Mouse (Mus musculus) B cell, adult 62 days (primary cell): ENCODE measurements around the gene Apex1. TPM values are rescaled to one million over a fixed set of nuclear protein-coding genes. Genes with fewer than 3 reads are reported as not detected.

Experiments used
- total RNA-seq: library from RNA; stranded (reverse); gene quantifications from 4 replicates; pipeline ENCODE4 v1.2.4, GENCODE M21; 2023

Apex1 gene
- total RNA-seq, result 45.0 to 50.7 TPM (median 48.6 TPM) in 4 replicates

GRCm38 (mm10) chr14:50924281-50925064 is at the start of gene Apex1, which contains the start of gene Osgep:
Gene Apex1 (plus strand): TSS chr14:50924968.
Gene Osgep (minus strand): TSS chr14:50924893.

GRCm38 (mm10) chr14:50897374-50897765 is 27.4 kb upstream of the Apex1 start, which contains the start of gene Klhl33:
Gene Klhl33 (minus strand): TSS chr14:50897507.

GRCm38 (mm10) chr14:50930754-50931492 is 6.2 kb downstream of the Apex1 start, which contains the start of the genes Pip4p1 and Pnp:
Gene Pip4p1 (minus strand): TSS chr14:50930856.
Gene Pnp (plus strand): TSS chr14:50931082.

GRCm38 (mm10) chr14:50943932-50944667 is 19.3 kb downstream of the Apex1 start, which contains the start of gene Gm49342:
Gene Gm49342 (plus strand): TSS chr14:50944517.

GRCm38 (mm10) chr14:50955942-50956508 is 31.3 kb downstream of the Apex1 start, which contains the start of gene Pnp2:
Gene Pnp2 (plus strand): TSS chr14:50955992.

Other genes starting within 250 kb of the Apex1 start
- gene Olfr747, start 231.8 kb upstream of the Apex1 start, total RNA-seq, result not detected in 4 replicates
- not detected in 4 replicates for gene Olfr748, start 217.6 kb upstream of the Apex1 start, total RNA-seq
- gene Olfr749, start 179.9 kb upstream of the Apex1 start, total RNA-seq, result not detected in 4 replicates
- gene Ttc5, start 139.4 kb upstream of the Apex1 start, total RNA-seq, result 79.5 to 92.1 TPM (median 87.1 TPM) in 4 replicates
- 2.6 TPM in 1 of 4 replicates, not detected in the others for gene Ccnb1ip1, start 117.2 kb upstream of the Apex1 start, total RNA-seq
- gene Parp2, start 117.1 kb upstream of the Apex1 start, total RNA-seq, result 58.4 to 66.1 TPM (median 62.7 TPM) in 4 replicates
- 42.8 to 52.8 TPM (median 52.1 TPM) in 4 replicates for gene Tep1, start 54.4 kb upstream of the Apex1 start, total RNA-seq
- gene Klhl33, start 27.5 kb upstream of the Apex1 start, total RNA-seq, result not detected in 4 replicates
- 53.0 to 57.1 TPM (median 55.7 TPM) in 4 replicates for gene Osgep, start 75 bp upstream of the Apex1 start, total RNA-seq
- gene Pip4p1, start 5.9 kb downstream of the Apex1 start, total RNA-seq, result 218 to 233 TPM (median 228 TPM) in 4 replicates
- gene Pnp, start 6.1 kb downstream of the Apex1 start, total RNA-seq, result 35.7 to 39.8 TPM (median 38.4 TPM) in 4 replicates
- gene Gm49342, start 19.5 kb downstream of the Apex1 start, total RNA-seq, result 15.8 to 34.1 TPM (median 21.0 TPM) in 4 replicates
- gene Pnp2, start 31.0 kb downstream of the Apex1 start, total RNA-seq, result 1.6 to 3.2 TPM (median 1.8 TPM) in 3 of 4 replicates, not detected in the other
- gene Rnase10, start 82.8 kb downstream of the Apex1 start, total RNA-seq, result not detected in 4 replicates
- not detected in 4 replicates for gene Rnase9, start 116.9 kb downstream of the Apex1 start, total RNA-seq
- not detected in 4 replicates for gene Rnase11, start 125.2 kb downstream of the Apex1 start, total RNA-seq
- gene Rnase12, start 132.7 kb downstream of the Apex1 start, total RNA-seq, result 1.2 to 1.6 TPM (median 1.6 TPM) in 3 of 4 replicates, not detected in the other
- gene Olfr750, start 149.5 kb downstream of the Apex1 start, total RNA-seq, result not detected in 4 replicates
- 0.38 to 0.75 TPM (median 0.55 TPM) in 3 of 4 replicates, not detected in the other for gene Rnase4, start 166.1 kb downstream of the Apex1 start, total RNA-seq
- not detected in 4 replicates for gene Ang, start 166.2 kb downstream of the Apex1 start, total RNA-seq
- not detected in 4 replicates for gene Eddm3b, start 189.5 kb downstream of the Apex1 start, total RNA-seq
- 95.9 to 104 TPM (median 99.0 TPM) in 4 replicates for gene Rnase6, start 198.9 kb downstream of the Apex1 start, total RNA-seq
- 0.78 TPM in 1 of 4 replicates, not detected in the others for gene Rnase1, start 221.8 kb downstream of the Apex1 start, total RNA-seq
- gene Rnase2b, start 237.3 kb downstream of the Apex1 start, total RNA-seq, result not detected in 4 replicates